Mouse (Mus musculus): Measurements from ENCODE around the gene Zfp239. TPM values are rescaled to one million over a fixed set of nuclear protein-coding genes. Genes with fewer than 3 reads are reported as not detected.

Gene Zfp239
- total and polyA plus RNA-seq, 3 experiments = 18.6 to 20.4 TPM; not detected in 1

GRCm38 (mm10) chr6:117851747-117852146 lies 10.2 kb upstream of the Zfp239 start:
- H3K4me1 ChIP-seq (ENCODE audit: control insufficient read depth in 1 of 2, insufficient read depth in 2 of 2, low read length in 2 of 2) = no peaks in the 10 kb centered on the region
- no peaks in the 10 kb centered on the region for H3K9me3 ChIP-seq (replicated peaks; ENCODE audit: insufficient read depth, low read length)
- no peaks in the 10 kb centered on the region for H3K27me3 ChIP-seq (ENCODE audit: control insufficient read depth in 1 of 2, insufficient read depth in 2 of 2, low read length in 2 of 2)
- H3K79me2 ChIP-seq (ENCODE audit: control insufficient read depth, insufficient read depth, low read length, poor library complexity) = no peaks in the 10 kb centered on the region
- H3K36me3 ChIP-seq (ENCODE audit: control insufficient read depth in 1 of 2, insufficient read depth in 2 of 2, low read length in 2 of 2) = peaks cover 0 to under 1% of the 10 kb centered on the region in 2 experiments; a peak in 1 of 4 replicates
- no peak overlapping the region for H3K9ac ChIP-seq (ENCODE audit: control insufficient read depth, low read depth, low read length, poor library complexity, severe bottlenecking)
- peak; percentile 60 for DNase-seq (ENCODE audit: low read depth, low spot score)
- no peak overlapping the region for H3K4me3 ChIP-seq (ENCODE audit: control insufficient read depth in 1 of 2, insufficient read depth in 1 of 2, low read depth in 2 of 2, low read length in 2 of 2)
- H3K27ac ChIP-seq (ENCODE audit: control insufficient read depth, low read depth, low read length) = no peak overlapping the region
- TF ChIP-seq CTCF (IDR thresholded peaks at IDR 0.05 in 2 of 3, conservative IDR thresholded peaks at IDR 0.05 in 1 of 3; ENCODE audit: control insufficient read depth in 1 of 3, insufficient read depth in 1 of 3, low read depth in 2 of 3, low read length in 3 of 3, poor library complexity in 1 of 3, severe bottlenecking in 1 of 3) (peak; percentile 23 to 72 (median 44); a peak in 4 of 6 replicates), RAD21 (IDR thresholded peaks at IDR 0.05; ENCODE audit: low read depth, low read length) (peak; percentile 63), MYC (IDR thresholded peaks at IDR 0.05; ENCODE audit: low read depth, low read length) (peak; percentile 81; the same call in 1 of the 2 replicates), ZC3H11A (IDR thresholded peaks at IDR 0.05; ENCODE audit: low read depth, low read length) (peak; percentile 60; the same call in 1 of the 2 replicates), SMC3 (IDR thresholded peaks at IDR 0.05; ENCODE audit: low read depth, low read length) (peak; percentile 65), SIN3A (IDR thresholded peaks at IDR 0.05; ENCODE audit: low read length) (no peak)

DNA sequence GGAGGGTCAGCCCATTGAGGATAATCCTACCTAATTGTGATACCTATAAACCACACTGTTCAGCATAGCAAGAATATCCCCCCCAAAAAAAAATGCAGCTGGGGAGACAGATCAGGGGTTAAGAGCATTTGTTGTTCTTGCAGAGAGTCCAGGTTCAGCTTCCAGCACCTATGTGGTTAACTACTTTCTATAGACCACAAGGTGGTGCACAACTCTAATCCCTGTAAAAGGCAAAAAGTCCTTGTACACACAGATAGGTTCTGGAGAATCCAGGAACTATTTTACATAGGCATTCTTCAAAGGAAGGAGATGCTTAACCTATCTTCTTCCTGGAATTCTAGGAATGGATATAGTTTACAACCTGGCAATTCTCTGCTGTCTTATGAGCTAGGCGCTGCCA lies 3.9 kb upstream of the Zfp239 start:
- Histone ChIP-seq H3K36me3 (ENCODE audit: control insufficient read depth in 1 of 2, insufficient read depth in 2 of 2, low read length in 2 of 2) (peaks cover 0 to 2% of the 10 kb centered on the region in 2 experiments; a peak in 1 of 4 replicates), H3K79me2 (ENCODE audit: control insufficient read depth, insufficient read depth, low read length, poor library complexity) (no peaks in the 10 kb centered on the region; the same call in 1 of the 2 replicates), H3K4me3 (ENCODE audit: control insufficient read depth in 1 of 2, insufficient read depth in 1 of 2, low read depth in 2 of 2, low read length in 2 of 2) (no peak overlapping the region), H3K4me1 (ENCODE audit: control insufficient read depth in 1 of 2, insufficient read depth in 2 of 2, low read length in 2 of 2) (no peaks in the 10 kb centered on the region), H3K9ac (ENCODE audit: control insufficient read depth, low read depth, low read length, poor library complexity, severe bottlenecking) (no peak overlapping the region), H3K27me3 (ENCODE audit: control insufficient read depth in 1 of 2, insufficient read depth in 2 of 2, low read length in 2 of 2) (no peaks in the 10 kb centered on the region), H3K27ac (ENCODE audit: control insufficient read depth, low read depth, low read length) (no peak overlapping the region), H3K9me3 (replicated peaks; ENCODE audit: insufficient read depth, low read length) (no peaks in the 10 kb centered on the region)
- no peak for DNase-seq (ENCODE audit: low read depth, low spot score)
- no peak for TF ChIP-seq MAX (IDR thresholded peaks at IDR 0.05; ENCODE audit: low read length)
- TF ChIP-seq SMC3 (IDR thresholded peaks at IDR 0.05; ENCODE audit: low read depth, low read length) = peak; percentile 67
- TF ChIP-seq RAD21 (IDR thresholded peaks at IDR 0.05; ENCODE audit: low read depth, low read length) = peak; percentile 61
- TF ChIP-seq ZC3H11A (IDR thresholded peaks at IDR 0.05; ENCODE audit: low read depth, low read length) = peak; percentile 61
- peak in 2 of 3 experiments; percentile 17 to 59; a peak in 4 of 6 replicates for TF ChIP-seq CTCF (IDR thresholded peaks at IDR 0.05 in 2 of 3, conservative IDR thresholded peaks at IDR 0.05 in 1 of 3; ENCODE audit: control insufficient read depth in 1 of 3, insufficient read depth in 1 of 3, low read depth in 2 of 3, low read length in 3 of 3, poor library complexity in 1 of 3, severe bottlenecking in 1 of 3)

DNA sequence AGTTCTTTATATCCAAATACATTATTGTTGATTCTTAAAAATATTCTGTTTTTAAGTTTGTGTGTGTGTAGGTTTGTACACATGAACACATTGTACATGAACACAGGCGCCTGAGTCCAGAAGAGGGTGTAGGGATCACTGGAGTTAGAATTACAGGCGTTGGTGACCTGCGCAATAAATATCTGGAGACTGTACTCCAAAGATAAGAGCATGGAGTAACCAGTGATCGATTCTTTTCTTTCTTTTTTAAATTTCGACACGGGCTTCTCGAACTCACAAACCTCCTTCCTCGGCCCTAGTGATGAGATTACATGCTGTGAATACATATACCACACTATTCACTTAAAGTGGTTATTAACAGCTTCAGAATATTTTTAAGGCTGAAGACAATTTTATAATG lies 565 bp downstream of the Zfp239 start:
- peak overlapping the region; percentile 65 for H3K9ac ChIP-seq (ENCODE audit: control insufficient read depth, low read depth, low read length, poor library complexity, severe bottlenecking)
- no peaks in the 10 kb centered on the region for H3K9me3 ChIP-seq (replicated peaks; ENCODE audit: insufficient read depth, low read length)
- peaks cover 0 to 10% of the 10 kb centered on the region in 2 experiments; a peak in 2 of 4 replicates for H3K36me3 ChIP-seq (ENCODE audit: control insufficient read depth in 1 of 2, insufficient read depth in 2 of 2, low read length in 2 of 2)
- peak; percentile 55 for DNase-seq (ENCODE audit: low read depth, low spot score)
- H3K27ac ChIP-seq (ENCODE audit: control insufficient read depth, low read depth, low read length) = peak overlapping the region; percentile 70
- peak overlapping the region; percentile 69 to 87 for H3K4me3 ChIP-seq (ENCODE audit: control insufficient read depth in 1 of 2, insufficient read depth in 1 of 2, low read depth in 2 of 2, low read length in 2 of 2)
- peaks cover 0 to 3% of the 10 kb centered on the region in 2 experiments; a peak in 1 of 4 replicates for H3K4me1 ChIP-seq (ENCODE audit: control insufficient read depth in 1 of 2, insufficient read depth in 2 of 2, low read length in 2 of 2)
- H3K79me2 ChIP-seq (ENCODE audit: control insufficient read depth, insufficient read depth, low read length, poor library complexity) = peaks cover 2% of the 10 kb centered on the region; the same call in 1 of the 2 replicates
- TF ChIP-seq SIN3A (IDR thresholded peaks at IDR 0.05; ENCODE audit: low read length) (no peak), GATA1 (IDR thresholded peaks at IDR 0.05; ENCODE audit: low read depth, low read length) (0 out of 2 replicates have a peak, but pooled peaks have one; percentile 9), EP300 (IDR thresholded peaks at IDR 0.05; ENCODE audit: low read depth in 1 of 2, low read length in 2 of 2) (peak in 1 of 2 experiments; percentile 16; a peak in 1 of 4 replicates), USF2 (IDR thresholded peaks at IDR 0.05; ENCODE audit: borderline replicate concordance in 1 of 2, insufficient read depth in 1 of 2, low read depth in 1 of 2, low read length in 2 of 2) (no peak), NRF1 (IDR thresholded peaks at IDR 0.05; ENCODE audit: insufficient read depth, low read depth, low read length, poor library complexity, severe bottlenecking) (peak; percentile 44; the same call in 1 of the 2 replicates), CHD1 (IDR thresholded peaks at IDR 0.05; ENCODE audit: low read depth, low read length) (no peak), MEF2A (IDR thresholded peaks at IDR 0.05; ENCODE audit: extremely low read depth, insufficient replicate concordance, low read depth, low read length, poor library complexity, severe bottlenecking) (no peak), E2F4 (IDR thresholded peaks at IDR 0.05; ENCODE audit: borderline replicate concordance, low read depth, low read length) (0 out of 2 replicates have a peak, but pooled peaks have one; percentile 23)
- H3K27me3 ChIP-seq (ENCODE audit: control insufficient read depth in 1 of 2, insufficient read depth in 2 of 2, low read length in 2 of 2) = no peaks in the 10 kb centered on the region
